Mouse (Mus musculus): ENCODE results near the gene Proca1.

GRCm38 (mm10) chr11:78176402-78176862, 16.8 kb upstream of the Proca1 start, which contains the start of the genes Nek8 and Tlcd1:
- no peak for TF ChIP-seq ZC3H11A (IDR thresholded peaks at IDR 0.05; ENCODE audit: borderline replicate concordance, low read depth, low read length)
- no peak for TF ChIP-seq HCFC1 (IDR thresholded peaks at IDR 0.05; ENCODE audit: borderline replicate concordance, insufficient read depth, low read length)
- no peak for TF ChIP-seq CHD2 (IDR thresholded peaks at IDR 0.05; ENCODE audit: low read depth, low read length)
- TF ChIP-seq ZNF384 (IDR thresholded peaks at IDR 0.05; ENCODE audit: low read depth, low read length) = no peak
- TF ChIP-seq MAFK (IDR thresholded peaks at IDR 0.05; ENCODE audit: insufficient read depth, low read depth, low read length) = no peak

Measured in ES-E14 (cell line).